9 mouse cellular contexts compared by ENCODE assay signal in genomic region chr15:85209341-85209740, GRCm38 (mm10). TPM values are rescaled to one million over a fixed set of nuclear protein-coding genes. Genes with fewer than 3 reads are reported as not detected.
DNase-seq lines count a peak whose midpoint lies in the region; ATAC-seq lines count a peak whose summit lies in the region.
"Had no signal": no experiment of that assay in that cellular context is flagged by ENCODE, and none has a peak within 500 bp of the region (broad histone marks: within the 10 kb centered on the region; RNA-seq: fewer than 3 reads in every experiment).

No protein-coding gene starts in this region.

- peaks cover 21% of the 10 kb centered on the region for H3K4me1 ChIP-seq in stomach, embryonic 14.5 days (ENCODE audit: control insufficient read depth, insufficient read depth, low read length)

- H3K27me3 ChIP-seq in stomach, embryonic 14.5 days (ENCODE audit: control insufficient read depth, insufficient read depth, low read length): no peaks in the 10 kb centered on the region

- no peaks in the 10 kb centered on the region for H3K9me3 ChIP-seq in stomach, embryonic 14.5 days (ENCODE audit: control insufficient read depth, low read depth, low read length)

- DNase-seq in CD4-positive, CD25-positive, alpha-beta regulatory T cell, adult 2 months (ENCODE audit: low read depth, low spot score): peak; percentile 33
- peak; percentile 21 for DNase-seq in left cerebral cortex, postnatal 4 days
- no peak for DNase-seq in left cerebral cortex, postnatal 25 days (ENCODE audit: low spot score in 2 of 2)
- peak; percentile 25 for DNase-seq in NIH3T3 (ENCODE audit: low read depth)
- DNase-seq in ovary, postnatal 10 days (ENCODE audit: low spot score): no peak
- DNase-seq in gastrocnemius, adult 18-20 months (ENCODE audit: low spot score): no peak
- DNase-seq: gastrocnemius, postnatal 25 days had no signal

- H3K36me3 ChIP-seq in stomach, embryonic 14.5 days (ENCODE audit: control insufficient read depth, insufficient read depth, low read length): peaks cover 5% of the 10 kb centered on the region; the same call in 1 of the 2 replicates

- no peak overlapping the region for H3K4me3 ChIP-seq in stomach, embryonic 14.5 days (ENCODE audit: low read depth, low read length)

- peak overlapping the region; percentile 95; the same call in 1 of the 2 replicates for H3K27ac ChIP-seq in stomach, embryonic 14.5 days (ENCODE audit: low read length)

- intact Hi-C loops in left cerebral cortex, postnatal 4 days (cut with DNase I): no loop called here
- intact Hi-C loops in left cerebral cortex, postnatal 25 days (cut with DNase I): no loop called here

- no peak overlapping the region for H3K4me2 ChIP-seq in stomach, embryonic 14.5 days (replicated peaks; ENCODE audit: low read depth, low read length)

- WGBS in stomach, embryonic 14.5 days: 88% methylated on average over 3 of the region's 3 CpGs

- ATAC-seq in CD4-positive, CD25-positive, alpha-beta regulatory T cell, adult 4 months: no peak
- ATAC-seq in stomach, embryonic 14.5 days (ENCODE audit: insufficient number of reproducible peaks, insufficient read depth, low FRiP score, low read depth): no peak

- no peak overlapping the region for H3K9ac ChIP-seq in stomach, embryonic 14.5 days (replicated peaks; ENCODE audit: low read depth, low read length)

RNA-seq across cellular contexts. Expression of gene Fbln1, which starts 3.6 kb away (rescaled TPM):
- not detected for polyA plus RNA-seq in CD4-positive, CD25-positive, alpha-beta regulatory T cell, adult 4 months (2017; shearing (Covaris generic))
- 10 to 100 TPM; 19.0 to 24.7 TPM for total RNA-seq in left cerebral cortex, postnatal 4 days (2021)
- total RNA-seq in left cerebral cortex, postnatal 25 days (2021): 10 to 100 TPM; 10.3 to 10.8 TPM
- polyA plus RNA-seq in stomach, embryonic 14.5 days (2014; fragmentation: Nextera tagmentation; extraction: Ambion mirVana): 286 and 310 TPM in 2 replicates
- 10 to 100 TPM in 1 of 2 experiments, 1 to 10 TPM in 1; 8.5 to 11.1 TPM for total RNA-seq in gastrocnemius, adult 18-20 months (2021)

Comparison
In these comparisons a context has a peak if more than half of its experiments do, and no peak if none do; other contexts are left out.
1. DNase-seq: peak in CD4-positive, CD25-positive, alpha-beta regulatory T cell, adult 2 months (single experiment), left cerebral cortex, postnatal 4 days (single experiment) and NIH3T3 (single experiment); none in left cerebral cortex, postnatal 25 days (0 of 2), ovary, postnatal 10 days (single experiment) and gastrocnemius, adult 18-20 months (single experiment).